Mouse (Mus musculus): ENCODE results near the gene Zfhx2. TPM values are rescaled to one million over a fixed set of nuclear protein-coding genes. Genes with fewer than 3 reads are reported as not detected.
A peak's percentile ranks its signal among the peaks of the same experiment; 100 is the strongest.
"Not testable (repeated sequence)": the region's sequence is repeated elsewhere in the genome, so short reads cannot be mapped to it uniquely, and the experiment has no call there.

Gene Zfhx2
- polyA plus RNA-seq, 1 experiment from 2014 or later: 3.6 TPM

GRCm38 (mm10) chr14:55043694-55044093 is 48.4 kb downstream of the Zfhx2 start:
- not testable (repeated sequence) for H3K4me3 ChIP-seq (replicated peaks; ENCODE audit: low read length); H3K9me3 ChIP-seq (replicated peaks; ENCODE audit: control insufficient read depth, low read length); H3K4me1 ChIP-seq (ENCODE audit: control insufficient read depth, insufficient read depth, low read length); H3K4me2 ChIP-seq (ENCODE audit: low read depth, low read length); ATAC-seq (ENCODE audit: insufficient read depth, low FRiP score); H3K36me3 ChIP-seq (ENCODE audit: control insufficient read depth, insufficient read depth, low read length); H3K27ac ChIP-seq (ENCODE audit: low read length); H3K27me3 ChIP-seq (ENCODE audit: control insufficient read depth, insufficient read depth, low read length); H3K9ac ChIP-seq (ENCODE audit: low read length)
- WGBS: no CpG with 5 or more reads among the region's 2 CpGs

- H3K36me3 ChIP-seq (ENCODE audit: control insufficient read depth, insufficient read depth, low read length): no peaks in the 10 kb centered on the region
- H3K9me3 ChIP-seq (replicated peaks; ENCODE audit: control insufficient read depth, low read length): no peaks in the 10 kb centered on the region
- H3K4me3 ChIP-seq (replicated peaks; ENCODE audit: low read length): no peak overlapping the region
- WGBS: 60% methylated on average over 19 of the region's 19 CpGs
- no peak overlapping the region for H3K4me2 ChIP-seq (ENCODE audit: low read depth, low read length)
- no peaks in the 10 kb centered on the region for H3K4me1 ChIP-seq (ENCODE audit: control insufficient read depth, insufficient read depth, low read length)
- no peak for ATAC-seq (ENCODE audit: insufficient read depth, low FRiP score)
- no peaks in the 10 kb centered on the region for H3K27me3 ChIP-seq (ENCODE audit: control insufficient read depth, insufficient read depth, low read length)
- no peak overlapping the region for H3K9ac ChIP-seq (ENCODE audit: low read length)
- no peak overlapping the region for H3K27ac ChIP-seq (ENCODE audit: low read length)
These were observed 59.4 kb downstream of the Zfhx2 start for GRCm38 (mm10) chr14:55032695-55033225.

DNA sequence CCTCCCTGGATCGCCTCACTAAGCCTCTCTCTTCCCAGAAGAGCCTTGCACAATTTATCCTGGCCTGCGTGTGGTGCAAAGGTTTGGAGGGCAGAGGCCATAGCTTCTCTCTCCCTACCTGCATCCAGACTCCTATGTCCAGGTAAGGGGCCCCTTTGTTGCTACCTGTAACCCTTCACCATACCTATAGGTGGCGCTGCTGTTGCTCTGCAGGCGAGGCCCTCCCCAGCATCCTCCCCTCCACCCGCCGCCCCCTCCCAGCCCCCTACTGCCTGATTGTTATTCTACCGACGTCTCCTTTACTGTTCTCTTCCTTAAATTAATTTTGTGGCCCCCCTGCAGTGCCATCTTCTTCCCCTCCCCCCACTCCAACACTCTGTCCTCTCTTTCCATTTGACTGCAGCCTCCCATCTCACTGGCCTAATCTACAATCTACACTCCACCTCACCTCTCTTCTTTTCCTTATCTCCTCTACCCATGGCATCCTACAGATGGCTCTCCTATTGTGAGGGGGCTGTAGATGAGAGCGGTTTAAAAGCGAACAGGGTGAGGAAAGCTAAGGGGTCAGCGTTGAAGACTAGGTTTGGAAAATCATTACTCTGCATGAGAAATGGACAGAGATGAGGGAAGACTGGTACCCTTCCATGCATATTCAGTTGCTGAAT is 63.0 kb downstream of the Zfhx2 start:
- H3K9ac ChIP-seq (ENCODE audit: low read length): no peak overlapping the region
- ATAC-seq (ENCODE audit: insufficient read depth, low FRiP score): no peak

GRCm38 (mm10) chr14:55028333-55028835 is 63.7 kb downstream of the Zfhx2 start:
- Histone ChIP-seq H3K9me3 (replicated peaks; ENCODE audit: control insufficient read depth, low read length) (no peaks in the 10 kb centered on the region), H3K4me1 (ENCODE audit: control insufficient read depth, insufficient read depth, low read length) (no peaks in the 10 kb centered on the region), H3K27ac (ENCODE audit: low read length) (no peak overlapping the region), H3K4me2 (ENCODE audit: low read depth, low read length) (no peak overlapping the region), H3K9ac (ENCODE audit: low read length) (no peak overlapping the region), H3K27me3 (ENCODE audit: control insufficient read depth, insufficient read depth, low read length) (no peaks in the 10 kb centered on the region), H3K4me3 (replicated peaks; ENCODE audit: low read length) (no peak overlapping the region), H3K36me3 (ENCODE audit: control insufficient read depth, insufficient read depth, low read length) (peaks cover 12% of the 10 kb centered on the region)
- 20% methylated on average over 5 of the region's 5 CpGs for WGBS
- ATAC-seq (ENCODE audit: insufficient read depth, low FRiP score): 0 out of 2 replicates have a peak, but pooled peaks have one; percentile 6

More for the DNA sequence above, 63.0 kb downstream of the Zfhx2 start:
- Histone ChIP-seq H3K36me3 (ENCODE audit: control insufficient read depth, insufficient read depth, low read length) (peaks cover 9% of the 10 kb centered on the region), H3K9me3 (replicated peaks; ENCODE audit: control insufficient read depth, low read length) (no peaks in the 10 kb centered on the region), H3K4me1 (ENCODE audit: control insufficient read depth, insufficient read depth, low read length) (no peaks in the 10 kb centered on the region), H3K4me3 (replicated peaks; ENCODE audit: low read length) (no peak overlapping the region), H3K27me3 (ENCODE audit: control insufficient read depth, insufficient read depth, low read length) (no peaks in the 10 kb centered on the region), H3K27ac (ENCODE audit: low read length) (no peak overlapping the region), H3K4me2 (ENCODE audit: low read depth, low read length) (no peak overlapping the region)
- WGBS: 15% methylated on average over 11 of the region's 11 CpGs

GRCm38 (mm10) chr14:55027653-55028052 is 64.5 kb downstream of the Zfhx2 start:
- no peak for ATAC-seq (ENCODE audit: insufficient read depth, low FRiP score)
- Histone ChIP-seq H3K4me1 (ENCODE audit: control insufficient read depth, insufficient read depth, low read length) (no peaks in the 10 kb centered on the region), H3K9ac (ENCODE audit: low read length) (no peak overlapping the region), H3K4me3 (replicated peaks; ENCODE audit: low read length) (no peak overlapping the region), H3K4me2 (ENCODE audit: low read depth, low read length) (no peak overlapping the region), H3K9me3 (replicated peaks; ENCODE audit: control insufficient read depth, low read length) (no peaks in the 10 kb centered on the region), H3K36me3 (ENCODE audit: control insufficient read depth, insufficient read depth, low read length) (peaks cover 18% of the 10 kb centered on the region), H3K27me3 (ENCODE audit: control insufficient read depth, insufficient read depth, low read length) (no peaks in the 10 kb centered on the region), H3K27ac (ENCODE audit: low read length) (no peak overlapping the region)
- 24% methylated on average over 6 of the region's 6 CpGs for WGBS

DNA sequence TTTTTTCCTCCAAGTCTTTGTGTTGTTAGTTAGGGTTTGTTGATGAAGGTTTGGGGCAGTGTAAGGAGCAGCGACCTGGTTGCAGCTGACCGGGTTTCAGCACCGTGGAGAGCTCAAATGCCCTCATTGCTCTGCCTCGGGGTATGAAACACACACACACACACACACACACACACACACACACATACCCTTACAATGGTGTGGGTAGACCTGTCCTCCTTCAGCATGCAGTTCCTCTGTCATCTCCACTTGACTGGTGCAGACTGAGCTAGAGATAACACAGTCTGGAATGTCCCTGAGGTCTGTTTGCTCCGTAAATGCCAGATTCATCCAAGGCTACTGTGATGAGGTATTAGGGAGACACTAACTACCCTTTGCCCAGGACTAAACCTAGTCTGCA is 64.9 kb downstream of the Zfhx2 start:
- H3K4me2 ChIP-seq (ENCODE audit: low read depth, low read length): no peak overlapping the region
- H3K36me3 ChIP-seq (ENCODE audit: control insufficient read depth, insufficient read depth, low read length): peaks cover 22% of the 10 kb centered on the region
- H3K27me3 ChIP-seq (ENCODE audit: control insufficient read depth, insufficient read depth, low read length): no peaks in the 10 kb centered on the region
- H3K4me1 ChIP-seq (ENCODE audit: control insufficient read depth, insufficient read depth, low read length): no peaks in the 10 kb centered on the region
- no peak for ATAC-seq (ENCODE audit: insufficient read depth, low FRiP score)
- H3K9me3 ChIP-seq (replicated peaks; ENCODE audit: control insufficient read depth, low read length): no peaks in the 10 kb centered on the region
- H3K27ac ChIP-seq (ENCODE audit: low read length): no peak overlapping the region
- 16% methylated on average over 5 of the region's 5 CpGs for WGBS
- H3K9ac ChIP-seq (ENCODE audit: low read length): no peak overlapping the region
- H3K4me3 ChIP-seq (replicated peaks; ENCODE audit: low read length): no peak overlapping the region

GRCm38 (mm10) chr14:55025527-55025926 is 66.6 kb downstream of the Zfhx2 start:
- Histone ChIP-seq H3K4me2 (ENCODE audit: low read depth, low read length) (no peak overlapping the region), H3K27ac (ENCODE audit: low read length) (no peak overlapping the region), H3K4me1 (ENCODE audit: control insufficient read depth, insufficient read depth, low read length) (no peaks in the 10 kb centered on the region), H3K4me3 (replicated peaks; ENCODE audit: low read length) (no peak overlapping the region), H3K9me3 (replicated peaks; ENCODE audit: control insufficient read depth, low read length) (no peaks in the 10 kb centered on the region), H3K36me3 (ENCODE audit: control insufficient read depth, insufficient read depth, low read length) (peaks cover 32% of the 10 kb centered on the region), H3K9ac (ENCODE audit: low read length) (no peak overlapping the region), H3K27me3 (ENCODE audit: control insufficient read depth, insufficient read depth, low read length) (no peaks in the 10 kb centered on the region)
- no peak for ATAC-seq (ENCODE audit: insufficient read depth, low FRiP score)
- WGBS: 73% methylated on average over 5 of the region's 5 CpGs

GRCm38 (mm10) chr14:55024236-55024635 is 67.9 kb downstream of the Zfhx2 start:
- ATAC-seq (ENCODE audit: insufficient read depth, low FRiP score): no peak
- H3K9ac ChIP-seq (ENCODE audit: low read length): no peak overlapping the region
- no peaks in the 10 kb centered on the region for H3K27me3 ChIP-seq (ENCODE audit: control insufficient read depth, insufficient read depth, low read length)
- H3K4me2 ChIP-seq (ENCODE audit: low read depth, low read length): no peak overlapping the region
- no peaks in the 10 kb centered on the region for H3K4me1 ChIP-seq (ENCODE audit: control insufficient read depth, insufficient read depth, low read length)
- no peak overlapping the region for H3K27ac ChIP-seq (ENCODE audit: low read length)
- WGBS: 64% methylated on average over 7 of the region's 7 CpGs
- H3K4me3 ChIP-seq (replicated peaks; ENCODE audit: low read length): no peak overlapping the region
- H3K36me3 ChIP-seq (ENCODE audit: control insufficient read depth, insufficient read depth, low read length): peaks cover 32% of the 10 kb centered on the region
- H3K9me3 ChIP-seq (replicated peaks; ENCODE audit: control insufficient read depth, low read length): no peaks in the 10 kb centered on the region

GRCm38 (mm10) chr14:55023011-55023410 is 69.1 kb downstream of the Zfhx2 start:
- no peak for ATAC-seq (ENCODE audit: insufficient read depth, low FRiP score)
- H3K27ac ChIP-seq (ENCODE audit: low read length): no peak overlapping the region
- H3K4me2 ChIP-seq (ENCODE audit: low read depth, low read length): no peak overlapping the region

More at GRCm38 (mm10) chr14:55023011-55023410, 69.1 kb downstream of the Zfhx2 start:
- H3K4me1 ChIP-seq (ENCODE audit: control insufficient read depth, insufficient read depth, low read length): no peaks in the 10 kb centered on the region
- 88% methylated on average over 15 of the region's 15 CpGs for WGBS
- H3K36me3 ChIP-seq (ENCODE audit: control insufficient read depth, insufficient read depth, low read length): peaks cover 36% of the 10 kb centered on the region
- no peaks in the 10 kb centered on the region for H3K27me3 ChIP-seq (ENCODE audit: control insufficient read depth, insufficient read depth, low read length)
- no peaks in the 10 kb centered on the region for H3K9me3 ChIP-seq (replicated peaks; ENCODE audit: control insufficient read depth, low read length)
- H3K9ac ChIP-seq (ENCODE audit: low read length): no peak overlapping the region
- no peak overlapping the region for H3K4me3 ChIP-seq (replicated peaks; ENCODE audit: low read length)
